ENCODE assay signal across 14 mouse cellular contexts in the genomic region with DNA sequence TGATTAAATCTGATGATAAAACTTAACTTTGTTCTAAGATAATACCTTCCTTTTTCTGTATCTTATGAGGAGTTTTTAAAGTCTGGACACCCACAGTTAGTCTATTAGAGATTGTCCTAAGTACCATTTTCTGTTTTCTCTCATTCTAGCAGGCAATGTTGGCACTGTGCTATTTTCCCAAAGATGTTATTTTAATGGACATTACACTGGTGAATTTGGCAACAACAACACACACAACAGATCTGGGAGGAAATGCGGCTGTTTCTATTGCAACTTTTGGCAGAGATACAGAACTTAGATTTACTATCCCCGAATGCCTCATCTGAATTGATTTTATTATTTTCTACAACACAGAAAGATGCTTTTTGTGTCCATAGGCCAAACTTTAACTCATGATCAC.
"Had no signal": no experiment of that assay in that cellular context is flagged by ENCODE, and none has a peak within 500 bp of the region (broad histone marks: within the 10 kb centered on the region; RNA-seq: fewer than 3 reads in every experiment).

No protein-coding gene starts in this region.

- DNase-seq: kidney, adult 11 months; kidney, postnatal 14 days; left cerebral cortex, postnatal 4 days; liver, embryonic 13.5 days; liver, postnatal 0 days; retina, postnatal 1 day; right cerebral cortex, postnatal 4 days; spleen, adult 18-20 months; thymus, adult 18-20 months; thymus, postnatal 14 days had no signal

- H3K4me2 ChIP-seq: limb, embryonic 15.5 days; liver, embryonic 13.5 days; midbrain, embryonic 15.5 days; neural tube, embryonic 13.5 days had no signal

- H3K36me3 ChIP-seq: limb, embryonic 15.5 days; liver, embryonic 13.5 days; midbrain, embryonic 10.5 days; midbrain, embryonic 15.5 days; neural tube, embryonic 13.5 days had no signal

- ATAC-seq: liver, postnatal 0 days; midbrain, embryonic 15.5 days had no signal

- H3K9ac ChIP-seq: limb, embryonic 15.5 days; liver, embryonic 13.5 days; liver, postnatal 0 days; midbrain, embryonic 15.5 days; neural tube, embryonic 13.5 days had no signal

- H3K4me1 ChIP-seq: limb, embryonic 15.5 days; liver, embryonic 13.5 days; midbrain, embryonic 10.5 days; midbrain, embryonic 15.5 days; neural tube, embryonic 13.5 days had no signal

- H3K27me3 ChIP-seq: limb, embryonic 15.5 days; liver, embryonic 13.5 days; midbrain, embryonic 15.5 days; neural tube, embryonic 13.5 days had no signal

- H3K9me3 ChIP-seq: limb, embryonic 15.5 days; liver, embryonic 13.5 days; midbrain, embryonic 10.5 days; midbrain, embryonic 15.5 days; neural tube, embryonic 13.5 days had no signal

- H3K27ac ChIP-seq: limb, embryonic 15.5 days; liver, embryonic 13.5 days; midbrain, embryonic 10.5 days; midbrain, embryonic 15.5 days; neural tube, embryonic 13.5 days had no signal

- H3K4me3 ChIP-seq: limb, embryonic 15.5 days; liver, embryonic 13.5 days; midbrain, embryonic 10.5 days; midbrain, embryonic 15.5 days; neural tube, embryonic 13.5 days had no signal
